Mouse (Mus musculus) heart, postnatal 14 days (tissue): ENCODE measurements around the gene Gm49352. TPM values are rescaled to one million over a fixed set of nuclear protein-coding genes. Genes with fewer than 3 reads are reported as not detected.
"Not testable (repeated sequence)": the region's sequence is repeated elsewhere in the genome, so short reads cannot be mapped to it uniquely, and the experiment has no call there.

ENCODE experiments used
- DNase-seq, 2 experiments: peaks; one replicate each; pipeline ENCODE4 v3.0.0; 2021 to 2022
- intact Hi-C: fragments of 180-260 bp; cut with DNase I; formaldehyde crosslinking; loops from one replicate; pipeline ENCODE4 v1.15.1; 2025
- long read RNA-seq, 2 experiments: library from polyadenylated mRNA; stranded (forward); transcript quantifications; one replicate each; pipeline ENCODE4 v2.0.0; 2021
- total RNA-seq, 2 experiments: library from RNA; stranded (reverse); gene quantifications; 2 replicates each; pipeline ENCODE4 v1.2.3; 2021

Gm49352 gene
- not detected for total RNA-seq
- long read RNA-seq, experiment 1 = 0 reads
- long read RNA-seq, experiment 2 = 0 reads

- intact Hi-C loops, DNase-seq: not testable (repeated sequence)
These were observed at the start of gene Gm49352 for GRCm38 (mm10) chr13:61568074-61568473. Gene Gm49352, minus strand, starts transcription at chr13:61568174.

GRCm38 (mm10) chr13:61570027-61570426 lies 2.1 kb upstream of the Gm49352 start, which contains the start of gene Cts3:
Gene Cts3, minus strand, starts transcription at chr13:61570127.
- intact Hi-C loops = no loop called here
- DNase-seq = no peak

GRCm38 (mm10) chr13:61541631-61542030 lies 26.3 kb downstream of the Gm49352 start, which contains the start of gene Ctsm:
Gene Ctsm, minus strand, starts transcription at chr13:61541839.
- intact Hi-C loops = no loop called here
- no peak for DNase-seq

Other genes with a start within 250 kb of the Gm49352 start
- not detected for gene Cts7, start 210.0 kb downstream of the Gm49352 start, total RNA-seq
- not detected for gene Ctsm, start 26.3 kb downstream of the Gm49352 start, total RNA-seq
- gene Cts3, start 2.0 kb upstream of the Gm49352 start, total RNA-seq = not detected